Mouse (Mus musculus) hindbrain, embryonic 12.5 days (tissue): ENCODE data around the gene Rundc3a. TPM values are rescaled to one million over a fixed set of nuclear protein-coding genes. Genes with fewer than 3 reads are reported as not detected.

Source experiments
- ATAC-seq: fragments of 200-750 bp; cut with Nextera tagmentation; 2 replicates; pipeline ENCODE4 v1.8.0; 2017; ENCODE audit warnings: moderate TSS enrichment; ENCODE audit not compliant: low FRiP score
- H3K27ac ChIP-seq: fragments of 300-500 bp; sonication (generic); 2 replicates; pipeline ENCODE4 v1.5.1; 2016; ENCODE audit warnings: mild to moderate bottlenecking
- H3K27me3 ChIP-seq: fragments of 300-500 bp; sonication (generic); 2 replicates; pipeline ENCODE4 v1.6.1; 2016; ENCODE audit warnings: mild to moderate bottlenecking
- H3K36me3 ChIP-seq: fragments of 300-500 bp; sonication (generic); 2 replicates; pipeline ENCODE4 v1.6.1; 2016; ENCODE audit warnings: mild to moderate bottlenecking
- H3K4me1 ChIP-seq: fragments of 300-500 bp; sonication (generic); 2 replicates; pipeline ENCODE4 v1.6.1; 2016
- H3K4me2 ChIP-seq: fragments of 300-500 bp; sonication (generic); replicated peaks from 2 replicates; pipeline ENCODE4 v1.6.1; 2016; ENCODE audit warnings: mild to moderate bottlenecking
- H3K4me3 ChIP-seq: fragments of 300-500 bp; sonication (generic); 2 replicates; pipeline ENCODE4 v1.5.1; 2016; ENCODE audit warnings: mild to moderate bottlenecking
- H3K9ac ChIP-seq: fragments of 300-500 bp; sonication (generic); 2 replicates; pipeline ENCODE4 v1.6.1; 2016; ENCODE audit warnings: mild to moderate bottlenecking, moderate library complexity
- H3K9me3 ChIP-seq: fragments of 300-500 bp; sonication (generic); replicated peaks from 2 replicates; pipeline ENCODE4 v1.6.1; 2016; ENCODE audit warnings: mild to moderate bottlenecking
- WGBS: fragments of 180-500 bp; shearing (Covaris S2); methylation state at CpG from one replicate; pipeline ENCODE4 v1.1.7; 2016; 5-methylcytosine and 5-hydroxymethylcytosine counted together
- polyA plus RNA-seq: library from polyadenylated mRNA; unstranded; fragments of >200 nt; fragmentation: Nextera tagmentation; extraction: Ambion mirVana; gene quantifications from 2 replicates; pipeline ENCODE4 v1.2.1, GENCODE M21; 2016

The Rundc3a gene
- polyA plus RNA-seq, 1 experiment from 2014 or later, result 125 TPM

- Histone ChIP-seq H3K36me3 (peaks cover 64% of the 10 kb centered on the region), H3K9ac (no peak overlapping the region), H3K4me2 (no peak overlapping the region), H3K4me3 (no peak overlapping the region), H3K27ac (no peak overlapping the region), H3K27me3 (peaks cover 19% of the 10 kb centered on the region), H3K9me3 (no peaks in the 10 kb centered on the region), H3K4me1 (peaks cover 48% of the 10 kb centered on the region)
- WGBS, result 83% methylated on average over 6 of the region's 6 CpGs
- no peak for ATAC-seq
These were observed 48.9 kb downstream of the Rundc3a start for GRCm38 (mm10) chr11:102442089-102442488.

GRCm38 (mm10) chr11:102443740-102444139 lies 50.5 kb downstream of the Rundc3a start:
- Histone ChIP-seq H3K9me3 (no peaks in the 10 kb centered on the region), H3K4me1 (peaks cover 44% of the 10 kb centered on the region), H3K36me3 (peaks cover 48% of the 10 kb centered on the region), H3K9ac (no peak overlapping the region), H3K27me3 (peaks cover 26% of the 10 kb centered on the region), H3K4me3 (no peak overlapping the region), H3K27ac (no peak overlapping the region), H3K4me2 (no peak overlapping the region; the same call in 1 of the 2 replicates)
- WGBS, result 67% methylated on average over 12 of the region's 12 CpGs
- ATAC-seq, result no peak

GRCm38 (mm10) chr11:102444321-102444720 lies 51.1 kb downstream of the Rundc3a start:
- peaks cover 42% of the 10 kb centered on the region for H3K4me1 ChIP-seq
- WGBS, result 76% methylated on average over 3 of the region's 3 CpGs
- no peak overlapping the region for H3K4me3 ChIP-seq

GRCm38 (mm10) chr11:102444781-102445180 lies 51.6 kb downstream of the Rundc3a start:
- peaks cover 42% of the 10 kb centered on the region for H3K4me1 ChIP-seq
- peaks cover 38% of the 10 kb centered on the region for H3K36me3 ChIP-seq
- no peaks in the 10 kb centered on the region for H3K9me3 ChIP-seq
- H3K27me3 ChIP-seq, result peaks cover 27% of the 10 kb centered on the region
- WGBS, result 4% methylated on average over 6 of the region's 6 CpGs
- H3K4me3 ChIP-seq, result peak overlapping the region; percentile 86
- ATAC-seq, result no peak
- H3K9ac ChIP-seq, result peak overlapping the region; percentile 100
- H3K27ac ChIP-seq, result peak overlapping the region; percentile 95
- H3K4me2 ChIP-seq, result peak overlapping the region; percentile 80

More at GRCm38 (mm10) chr11:102444321-102444720, 51.1 kb downstream of the Rundc3a start:
- Histone ChIP-seq H3K27ac (no peak overlapping the region), H3K9me3 (no peaks in the 10 kb centered on the region), H3K9ac (no peak overlapping the region), H3K36me3 (peaks cover 42% of the 10 kb centered on the region), H3K4me2 (no peak overlapping the region; the same call in 1 of the 2 replicates), H3K27me3 (peaks cover 26% of the 10 kb centered on the region)
- no peak for ATAC-seq

- Histone ChIP-seq H3K9me3 (no peaks in the 10 kb centered on the region), H3K4me2 (peak overlapping the region; percentile 80), H3K27ac (peak overlapping the region; percentile 95), H3K4me3 (peak overlapping the region; percentile 86), H3K27me3 (peaks cover 30% of the 10 kb centered on the region), H3K36me3 (peaks cover 32% of the 10 kb centered on the region), H3K4me1 (peaks cover 42% of the 10 kb centered on the region), H3K9ac (peak overlapping the region; percentile 100)
- 18% methylated on average over 10 of the region's 10 CpGs for WGBS
- no peak for ATAC-seq
These were observed 52.2 kb downstream of the Rundc3a start for GRCm38 (mm10) chr11:102445264-102445890.

- H3K27me3 ChIP-seq, result peaks cover 31% of the 10 kb centered on the region
- peak overlapping the region; percentile 100 for H3K9ac ChIP-seq
- H3K4me3 ChIP-seq, result peak overlapping the region; percentile 86
- H3K4me1 ChIP-seq, result peaks cover 42% of the 10 kb centered on the region
- peak overlapping the region; percentile 95 for H3K27ac ChIP-seq
- WGBS, result 12% methylated on average over 7 of the region's 7 CpGs
- no peaks in the 10 kb centered on the region for H3K9me3 ChIP-seq
- peaks cover 26% of the 10 kb centered on the region for H3K36me3 ChIP-seq
- peak overlapping the region; percentile 80 for H3K4me2 ChIP-seq
- peak; percentile 21 for ATAC-seq
These were observed 52.7 kb downstream of the Rundc3a start for GRCm38 (mm10) chr11:102445891-102446361.

- Histone ChIP-seq H3K36me3 (peaks cover 17% of the 10 kb centered on the region), H3K27ac (peak overlapping the region; percentile 95), H3K9ac (peak overlapping the region; percentile 100), H3K4me1 (peaks cover 42% of the 10 kb centered on the region), H3K27me3 (peaks cover 28% of the 10 kb centered on the region), H3K4me2 (peak overlapping the region; percentile 80), H3K4me3 (peak overlapping the region; percentile 86), H3K9me3 (no peaks in the 10 kb centered on the region)
- peak; percentile 67 for ATAC-seq
- WGBS, result under 1% methylated on average over 41 of the region's 49 CpGs
These were observed 53.6 kb downstream of the Rundc3a start for GRCm38 (mm10) chr11:102446581-102447461.

- no peaks in the 10 kb centered on the region for H3K9me3 ChIP-seq
- ATAC-seq, result peak; percentile 78
- peak within 1 kb of the TSS; percentile 95 for H3K27ac ChIP-seq
- peak within 1 kb of the TSS; percentile 100 for H3K9ac ChIP-seq
- peak within 1 kb of the TSS; percentile 86 for H3K4me3 ChIP-seq
- under 1% methylated on average over 40 of the region's 40 CpGs for WGBS
- peak within 1 kb of the TSS; percentile 80 for H3K4me2 ChIP-seq
- peaks cover 11% of the 10 kb centered on the region for H3K36me3 ChIP-seq
- H3K27me3 ChIP-seq, result peaks cover 28% of the 10 kb centered on the region
- peaks cover 42% of the 10 kb centered on the region for H3K4me1 ChIP-seq
These were observed 54.3 kb downstream of the Rundc3a start, which contains the start of gene Fam171a2 for GRCm38 (mm10) chr11:102447497-102447896. Gene Fam171a2 (minus strand): TSS chr11:102447682.

- Histone ChIP-seq H3K4me2 (no peak overlapping the region), H3K9ac (no peak overlapping the region)
These were observed 55.1 kb downstream of the Rundc3a start for GRCm38 (mm10) chr11:102448327-102448726.

GRCm38 (mm10) chr11:102449043-102450008 lies 56.1 kb downstream of the Rundc3a start:
- Histone ChIP-seq H3K27ac (no peak overlapping the region), H3K4me2 (no peak overlapping the region), H3K36me3 (no peaks in the 10 kb centered on the region), H3K27me3 (peaks cover 35% of the 10 kb centered on the region), H3K9me3 (no peaks in the 10 kb centered on the region), H3K4me3 (no peak overlapping the region), H3K4me1 (peaks cover 40% of the 10 kb centered on the region), H3K9ac (no peak overlapping the region)
- WGBS, result 50% methylated on average over 17 of the region's 17 CpGs
- no peak for ATAC-seq

More at GRCm38 (mm10) chr11:102448327-102448726, 55.1 kb downstream of the Rundc3a start:
- no peak for ATAC-seq
- H3K27me3 ChIP-seq, result peaks cover 34% of the 10 kb centered on the region
- H3K9me3 ChIP-seq, result no peaks in the 10 kb centered on the region
- no peak overlapping the region for H3K27ac ChIP-seq
- 13% methylated on average over 8 of the region's 8 CpGs for WGBS
- H3K4me3 ChIP-seq, result no peak overlapping the region
- peaks cover 5% of the 10 kb centered on the region; the same call in 1 of the 2 replicates for H3K36me3 ChIP-seq
- peaks cover 46% of the 10 kb centered on the region for H3K4me1 ChIP-seq
